Mouse (Mus musculus) granulocyte monocyte progenitor cell, adult 5-6 weeks (primary cell): ENCODE results near the gene 2810004N23Rik. TPM values are rescaled to one million over a fixed set of nuclear protein-coding genes. Genes with fewer than 3 reads are reported as not detected.

Experiments used
- ATAC-seq: replicated peaks from 2 replicates; pipeline ENCODE4 v1.8.0; 2016; ENCODE audit warnings: mild to moderate bottlenecking, moderate TSS enrichment, inconsistent platforms; ENCODE audit not compliant: poor library complexity, severe bottlenecking
- total RNA-seq, 2 experiments: library from RNA; stranded (forward) in 1 of 2; stranded (reverse) in 1 of 2; fragments of 200-712, 200-1000 nt in 1 of 2; fragments of >200 nt in 1 of 2; fragmentation: Nextera tagmentation in 1 of 2; gene quantifications; 2 replicates each; pipeline ENCODE4 v1.2.3; 2014 to 2017

The 2810004N23Rik gene
- total RNA-seq, 2 experiments from 2014 or later: 49.8 to 65.8 TPM

DNA sequence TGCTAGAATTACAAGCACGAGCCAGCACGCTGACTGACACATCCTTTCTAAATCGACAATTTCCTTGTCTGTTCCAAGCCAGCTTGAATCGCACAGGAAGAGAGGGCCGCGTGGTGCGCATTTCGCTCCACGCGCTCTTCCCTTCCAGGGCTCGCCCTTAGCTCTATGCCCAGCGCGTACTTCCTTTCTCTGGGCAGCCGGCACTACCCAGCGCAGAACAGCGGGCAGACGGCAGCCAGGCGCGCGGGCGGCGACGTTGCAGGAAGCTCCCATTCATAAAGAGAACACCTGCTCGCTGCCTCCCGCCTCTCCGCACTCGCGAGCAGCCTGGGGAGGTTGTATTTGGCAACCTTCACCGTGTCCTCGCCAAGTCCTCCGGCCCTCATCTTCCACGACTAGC is 70.7 kb downstream of the 2810004N23Rik start:
- peak; percentile 33 for ATAC-seq

DNA sequence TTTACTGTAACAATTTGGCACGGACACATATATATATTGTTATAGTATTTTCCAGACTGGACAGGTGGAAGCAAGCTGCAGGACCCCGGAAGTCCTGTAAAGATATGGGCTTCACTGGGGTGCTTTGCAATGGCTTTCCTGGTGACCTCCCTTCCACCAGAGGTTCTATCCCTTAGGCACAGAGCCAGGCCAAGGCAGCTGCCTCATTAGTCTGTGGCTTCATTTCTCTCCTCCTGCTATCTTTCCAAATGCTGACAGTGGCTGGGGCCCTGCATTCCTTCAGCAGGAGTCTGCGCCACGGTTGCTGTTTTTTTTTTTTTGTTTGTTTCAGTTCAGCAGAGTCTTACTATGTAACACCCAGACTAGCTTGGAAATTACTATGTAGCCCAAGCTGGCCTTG is 71.2 kb downstream of the 2810004N23Rik start:
- ATAC-seq: no peak

DNA sequence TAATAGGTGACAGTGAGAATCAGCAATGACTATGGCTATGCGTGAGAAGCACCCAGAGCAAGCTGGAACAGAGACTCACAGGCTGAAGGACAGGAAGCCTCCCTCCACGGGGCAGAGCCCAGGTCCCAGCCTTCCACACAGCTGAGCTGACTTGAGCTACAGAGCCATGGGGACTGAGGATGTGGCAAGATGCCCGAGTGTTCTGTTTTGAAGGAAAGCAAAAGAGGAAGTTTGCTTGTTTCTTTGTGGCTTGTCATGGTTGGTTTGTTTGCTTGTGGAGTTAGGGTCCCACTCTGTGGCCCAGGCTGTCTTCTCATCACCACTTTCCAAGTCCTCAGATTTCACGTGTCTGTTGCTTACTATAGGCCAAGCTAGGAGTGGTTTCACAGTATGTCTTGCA is 72.2 kb downstream of the 2810004N23Rik start:
- ATAC-seq: peak; percentile 41

Other genes starting within 250 kb of the 2810004N23Rik start
- 9.6 and 10.7 TPM in 2 replicates for gene 2310022B05Rik, start 199.8 kb downstream of the 2810004N23Rik start, total RNA-seq (2014; fragmentation: Nextera tagmentation)
- gene 2310022B05Rik, start 199.8 kb downstream of the 2810004N23Rik start, total RNA-seq (2017): 1.2 and 1.4 TPM in 2 replicates
- gene Ttc13, start 141.1 kb downstream of the 2810004N23Rik start, total RNA-seq (2014; fragmentation: Nextera tagmentation): 44.3 and 46.4 TPM in 2 replicates
- 53.3 and 56.4 TPM in 2 replicates for gene Ttc13, start 141.1 kb downstream of the 2810004N23Rik start, total RNA-seq (2017)
- 7.8 and 18.3 TPM in 2 replicates for gene Arv1, start 141.0 kb downstream of the 2810004N23Rik start, total RNA-seq (2014; fragmentation: Nextera tagmentation)
- 5.4 and 5.7 TPM in 2 replicates for gene Arv1, start 141.0 kb downstream of the 2810004N23Rik start, total RNA-seq (2017)
- gene Fam89a, start 111.3 kb downstream of the 2810004N23Rik start, total RNA-seq (2014; fragmentation: Nextera tagmentation): not detected in 2 replicates
- not detected in 2 replicates for gene Fam89a, start 111.3 kb downstream of the 2810004N23Rik start, total RNA-seq (2017)
- not detected in 2 replicates for gene Trim67, start 70.0 kb downstream of the 2810004N23Rik start, total RNA-seq (2014; fragmentation: Nextera tagmentation)
- gene Trim67, start 70.0 kb downstream of the 2810004N23Rik start, total RNA-seq (2017): not detected in 2 replicates
- 116 and 145 TPM in 2 replicates for gene Gnpat, start 87 bp downstream of the 2810004N23Rik start, total RNA-seq (2014; fragmentation: Nextera tagmentation)
- 92.3 and 115 TPM in 2 replicates for gene Gnpat, start 87 bp downstream of the 2810004N23Rik start, total RNA-seq (2017)
- 9.6 and 16.2 TPM in 2 replicates for gene Exoc8, start 34.6 kb upstream of the 2810004N23Rik start, total RNA-seq (2014; fragmentation: Nextera tagmentation)
- 14.7 and 16.0 TPM in 2 replicates for gene Exoc8, start 34.6 kb upstream of the 2810004N23Rik start, total RNA-seq (2017)
- 18.5 and 18.8 TPM in 2 replicates for gene Sprtn, start 34.8 kb upstream of the 2810004N23Rik start, total RNA-seq (2014; fragmentation: Nextera tagmentation)
- gene Sprtn, start 34.8 kb upstream of the 2810004N23Rik start, total RNA-seq (2017): 20.9 and 21.8 TPM in 2 replicates
- 24.1 and 24.6 TPM in 2 replicates for gene Egln1, start 86.2 kb upstream of the 2810004N23Rik start, total RNA-seq (2014; fragmentation: Nextera tagmentation)
- 16.3 and 23.5 TPM in 2 replicates for gene Egln1, start 86.2 kb upstream of the 2810004N23Rik start, total RNA-seq (2017)
- 53.0 and 56.1 TPM in 2 replicates for gene Tsnax, start 149.9 kb upstream of the 2810004N23Rik start, total RNA-seq (2014; fragmentation: Nextera tagmentation)
- 72.8 and 77.1 TPM in 2 replicates for gene Tsnax, start 149.9 kb upstream of the 2810004N23Rik start, total RNA-seq (2017)
- gene Disc1, start 191.1 kb upstream of the 2810004N23Rik start, total RNA-seq (2014; fragmentation: Nextera tagmentation): 5.1 and 6.1 TPM in 2 replicates
- gene Disc1, start 191.1 kb upstream of the 2810004N23Rik start, total RNA-seq (2017): 1.1 and 3.0 TPM in 2 replicates